Mouse (Mus musculus): ENCODE data around the gene Cpeb3.

The Cpeb3 gene

DNA sequence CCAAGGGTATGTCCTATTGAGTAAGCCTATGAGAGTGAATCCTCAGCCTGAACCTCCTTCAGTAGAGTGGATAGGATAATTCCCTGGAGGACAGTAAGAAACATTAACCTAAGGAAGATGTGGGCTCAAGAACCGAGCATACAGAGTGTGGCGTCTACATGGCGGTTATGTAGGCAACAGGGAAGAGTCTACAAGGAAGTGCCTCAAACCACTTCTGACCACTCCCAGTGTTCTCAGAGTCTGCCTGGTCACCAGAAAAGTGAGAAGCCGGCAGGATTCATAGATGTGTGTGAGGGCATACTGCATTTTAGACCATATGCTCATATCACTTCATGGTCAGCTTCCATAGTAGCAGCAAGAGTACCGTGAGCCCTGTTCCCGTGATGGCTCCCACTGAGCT lies 159.9 kb downstream of the Cpeb3 start:
- no peak for DNase-seq (ENCODE audit: extremely low read depth, low read depth, low spot score)

DNA sequence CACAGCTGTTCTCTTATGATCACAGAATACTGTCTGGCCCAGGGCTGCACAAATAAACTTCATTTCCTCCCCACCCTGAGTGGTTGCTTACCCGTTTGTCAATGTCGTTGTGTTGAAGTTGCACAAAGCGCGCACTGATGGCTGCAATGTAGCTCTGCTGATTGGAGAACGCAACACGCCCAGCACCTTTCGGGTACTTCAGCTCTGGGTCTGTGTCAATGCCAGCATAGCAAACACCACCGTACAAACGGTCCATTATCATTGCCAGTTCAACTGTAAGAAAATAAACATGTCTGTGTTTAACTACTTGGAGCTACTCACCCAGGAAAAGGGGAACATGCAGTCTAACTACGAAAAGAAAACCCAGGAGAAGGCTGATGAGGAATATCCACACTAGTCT lies 164.0 kb downstream of the Cpeb3 start:
- DNase-seq (ENCODE audit: extremely low read depth, low read depth, low spot score) = no peak

DNA sequence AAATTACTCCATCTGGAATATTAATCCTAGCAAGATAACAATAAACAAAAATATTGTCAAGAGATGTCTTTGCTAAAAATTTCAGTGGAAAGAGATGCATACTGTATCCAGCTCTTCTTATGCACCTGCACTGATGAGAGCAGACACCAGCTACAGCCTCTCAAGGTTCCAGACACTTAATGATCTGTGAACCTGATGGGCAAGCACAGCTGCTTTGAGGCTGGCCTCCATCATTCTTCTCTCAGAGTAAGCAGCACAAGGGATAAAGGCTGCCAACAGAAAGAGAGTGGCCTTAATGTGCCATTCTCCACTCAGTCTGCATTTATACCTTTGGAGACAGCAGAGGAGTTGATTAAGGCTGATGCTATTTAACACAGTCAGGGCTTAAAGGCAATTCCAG lies 167.5 kb downstream of the Cpeb3 start:
- no peak for DNase-seq (ENCODE audit: extremely low read depth, low read depth, low spot score)

DNA sequence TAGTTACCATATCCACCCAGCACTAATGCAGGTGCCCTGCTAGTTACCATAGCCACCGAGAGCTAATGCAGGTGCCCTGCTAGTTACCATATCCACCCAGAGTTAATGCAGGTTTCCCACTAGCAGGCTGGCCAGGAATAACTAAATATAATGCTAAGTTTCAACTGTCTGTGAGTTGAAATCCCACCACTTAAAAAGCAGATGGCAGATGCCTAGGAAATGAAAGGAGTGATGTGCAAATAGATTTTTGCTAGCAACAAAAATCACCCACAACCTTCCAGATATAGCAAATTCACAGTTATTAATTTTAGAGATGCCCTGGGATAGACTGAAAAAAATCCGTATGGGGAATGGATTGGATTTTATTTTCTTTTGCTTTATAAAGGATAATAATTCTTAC lies 176.0 kb downstream of the Cpeb3 start:
- no peak for DNase-seq (ENCODE audit: extremely low read depth, low read depth, low spot score)

DNA sequence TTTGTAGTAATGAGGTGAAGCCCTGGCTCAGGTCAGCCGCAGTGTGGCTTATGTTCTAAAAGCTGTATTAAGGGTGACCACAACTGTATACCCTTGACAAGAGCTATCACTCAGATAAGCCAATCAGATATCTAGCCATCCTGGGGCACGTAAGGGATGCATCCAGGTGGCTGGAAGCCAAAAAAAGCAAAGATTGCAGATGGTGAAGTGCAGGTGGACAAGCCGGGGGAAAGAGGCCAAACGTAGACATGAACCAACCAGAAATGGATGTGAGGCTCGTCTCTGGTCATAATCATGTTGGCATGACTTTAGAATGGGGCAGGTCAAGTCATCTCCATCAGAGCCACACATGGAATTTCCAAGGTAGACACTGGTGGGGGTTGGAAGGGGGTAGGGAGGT lies 177.0 kb downstream of the Cpeb3 start:
- no peak for DNase-seq (ENCODE audit: extremely low read depth, low read depth, low spot score)

DNA sequence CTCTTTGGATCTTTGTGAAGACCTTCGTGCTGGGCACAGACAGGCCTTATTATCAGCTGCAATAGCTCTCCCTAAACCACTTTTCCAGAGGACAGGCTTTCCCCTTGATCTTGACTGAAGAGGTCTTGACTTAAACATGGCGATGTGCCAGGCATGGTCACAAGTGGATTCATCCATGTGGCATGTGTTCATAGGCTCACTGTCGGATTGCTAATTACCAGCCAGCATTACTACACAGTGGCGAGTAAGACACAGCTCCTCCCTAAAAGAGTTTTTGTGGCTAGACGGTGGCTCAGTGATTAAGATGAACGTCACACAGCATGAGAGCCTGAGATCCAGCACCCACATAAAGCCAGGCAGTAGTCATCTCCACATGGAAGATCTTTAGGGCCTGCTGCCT lies 178.6 kb downstream of the Cpeb3 start:
- DNase-seq (ENCODE audit: extremely low read depth, low read depth, low spot score) = no peak

DNA sequence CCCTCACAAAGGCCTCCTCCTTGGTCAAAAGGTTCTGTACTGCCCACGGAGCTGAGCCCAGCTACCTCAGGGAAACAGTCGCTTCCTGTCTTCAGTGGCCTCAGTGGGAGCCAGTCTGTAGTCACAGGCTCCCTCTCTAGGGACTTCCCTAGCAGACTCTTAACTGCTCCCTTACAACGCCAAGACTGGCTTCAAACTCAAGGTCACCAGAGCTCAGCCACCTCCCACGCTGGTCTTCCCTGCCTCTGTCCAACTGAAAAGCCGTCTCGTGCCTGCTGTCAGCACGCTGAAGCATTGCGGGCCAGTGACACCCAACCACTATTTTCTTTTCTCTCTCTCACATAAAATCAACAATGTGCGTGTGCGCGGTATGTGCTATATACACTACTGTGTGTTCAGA lies 182.0 kb downstream of the Cpeb3 start:
- DNase-seq (ENCODE audit: extremely low read depth, low read depth, low spot score) = no peak

DNA sequence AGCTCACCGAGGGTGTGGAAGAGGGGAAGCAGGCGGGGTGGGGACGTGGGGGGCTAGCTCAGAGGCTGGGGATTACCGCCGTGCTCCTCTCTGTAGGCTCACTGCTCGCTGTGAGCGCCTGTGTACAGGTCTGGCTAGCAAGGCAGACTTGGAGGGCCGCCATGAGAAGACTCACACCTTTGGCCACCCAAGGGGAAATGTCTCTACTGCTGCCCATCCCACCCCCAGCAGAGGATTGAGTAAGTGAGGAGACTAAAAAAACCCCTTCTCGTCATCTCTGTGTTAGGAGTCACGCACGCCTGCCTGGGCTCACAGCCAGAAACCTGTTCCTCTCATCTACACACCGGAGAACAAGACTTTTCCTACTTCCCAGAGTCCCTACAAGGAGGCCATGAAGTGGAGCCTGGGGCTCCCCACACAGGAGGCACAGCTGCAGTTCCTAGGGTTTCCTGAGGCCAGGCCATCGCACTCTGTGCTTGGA lies 182.5 kb downstream of the Cpeb3 start:
- DNase-seq (ENCODE audit: extremely low read depth, low read depth, low spot score) = no peak

DNA sequence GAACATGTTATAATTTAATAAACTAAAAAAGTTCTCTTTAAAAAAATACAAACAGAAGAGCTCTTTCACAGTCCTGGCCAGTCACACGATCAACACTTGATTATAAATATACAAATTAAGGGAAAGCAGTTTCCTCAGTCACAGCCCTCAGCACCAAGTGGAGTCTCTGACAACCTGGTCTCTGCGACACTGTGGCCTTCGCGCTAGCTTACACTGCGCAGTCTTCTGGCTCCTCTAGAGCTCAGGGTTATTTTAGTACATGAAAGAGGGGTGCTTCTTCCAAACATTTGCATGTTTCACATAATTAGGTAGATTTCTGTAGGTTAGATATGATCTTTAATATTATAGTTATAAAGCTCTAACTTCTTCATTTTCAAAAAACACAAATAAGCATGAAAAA lies 186.3 kb downstream of the Cpeb3 start:
- no peak for DNase-seq (ENCODE audit: extremely low read depth, low read depth, low spot score)

DNA sequence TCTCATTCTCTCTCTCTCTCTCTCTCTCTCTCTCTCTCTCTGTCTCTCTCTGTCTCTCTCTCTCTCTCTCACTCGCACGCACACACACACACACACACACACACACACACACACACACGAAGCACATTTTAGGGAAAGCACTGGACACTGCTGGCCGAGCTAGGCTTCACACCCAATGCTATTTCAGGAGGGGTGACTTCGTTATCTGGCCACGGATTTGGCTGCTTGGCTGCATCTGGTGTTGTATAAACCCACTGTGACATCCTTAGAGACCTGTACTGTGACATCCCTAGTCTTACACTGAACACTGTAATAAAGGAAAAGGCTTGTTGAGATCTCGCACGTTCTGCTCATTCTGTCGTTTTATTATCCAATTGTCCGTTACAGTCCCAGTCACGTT lies 187.4 kb downstream of the Cpeb3 start:
- DNase-seq (ENCODE audit: extremely low read depth, low read depth, low spot score) = no peak

DNA sequence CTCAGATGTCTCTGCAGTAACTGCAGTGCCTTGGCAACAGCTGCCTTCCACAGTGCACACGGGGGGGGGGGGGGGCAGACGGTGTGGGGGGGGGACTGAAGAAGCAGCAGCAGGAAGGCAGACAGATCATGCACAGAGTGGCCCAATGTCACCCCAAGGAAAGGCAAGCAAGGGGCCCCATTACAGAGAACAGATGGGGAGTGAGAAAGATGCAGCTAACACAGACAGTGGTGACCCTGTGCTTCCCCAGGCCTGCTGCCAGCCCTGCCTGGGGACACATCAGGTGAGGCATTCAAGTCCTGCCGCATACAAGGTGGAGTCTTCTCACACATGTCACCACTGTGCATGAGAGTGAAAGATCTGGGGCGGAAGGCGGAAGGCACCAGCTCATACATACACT lies 187.9 kb downstream of the Cpeb3 start:
- no peak for DNase-seq (ENCODE audit: extremely low read depth, low read depth, low spot score)

DNA sequence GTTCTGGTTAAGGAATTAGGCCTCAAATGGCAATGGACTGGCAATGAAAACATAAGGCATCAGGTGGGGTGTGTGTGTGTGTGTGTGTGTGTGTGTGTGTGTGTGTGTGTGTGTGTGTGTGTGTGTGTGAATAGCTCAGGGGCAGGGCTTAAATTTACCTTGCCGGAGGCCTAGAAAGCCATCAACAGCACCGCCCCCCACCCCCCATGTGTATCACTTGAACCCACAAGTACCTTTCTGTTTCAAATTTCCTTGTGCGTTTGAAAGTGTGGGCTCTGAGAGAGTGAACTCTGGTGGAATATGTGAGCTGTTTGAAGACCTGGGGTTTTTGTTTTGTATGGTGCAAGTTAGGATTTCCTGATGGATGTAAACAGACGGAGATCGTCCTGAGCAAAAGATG lies 189.5 kb downstream of the Cpeb3 start:
- DNase-seq (ENCODE audit: extremely low read depth, low read depth, low spot score) = no peak

DNA sequence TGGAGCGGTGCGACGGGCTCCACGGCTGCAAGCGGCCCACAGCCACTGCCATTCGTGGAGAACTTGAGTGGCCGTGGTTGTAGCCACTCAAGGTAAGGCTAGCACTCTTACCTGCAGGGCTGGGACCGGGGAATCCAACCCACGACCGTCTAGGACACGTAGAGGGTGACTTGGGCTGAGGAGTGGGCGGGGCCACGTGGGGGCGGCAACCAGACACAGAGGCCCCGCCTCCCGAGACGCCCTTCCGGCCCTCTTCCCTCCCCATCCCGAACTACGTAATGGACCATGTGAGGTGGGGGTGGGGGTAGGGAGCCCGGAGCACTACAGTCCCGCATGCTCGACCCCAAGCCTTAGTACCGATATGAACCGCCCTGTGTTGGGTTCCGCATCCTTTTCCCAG lies 190.0 kb downstream of the Cpeb3 start:
- DNase-seq (ENCODE audit: extremely low read depth, low read depth, low spot score) = peak; percentile 26

DNA sequence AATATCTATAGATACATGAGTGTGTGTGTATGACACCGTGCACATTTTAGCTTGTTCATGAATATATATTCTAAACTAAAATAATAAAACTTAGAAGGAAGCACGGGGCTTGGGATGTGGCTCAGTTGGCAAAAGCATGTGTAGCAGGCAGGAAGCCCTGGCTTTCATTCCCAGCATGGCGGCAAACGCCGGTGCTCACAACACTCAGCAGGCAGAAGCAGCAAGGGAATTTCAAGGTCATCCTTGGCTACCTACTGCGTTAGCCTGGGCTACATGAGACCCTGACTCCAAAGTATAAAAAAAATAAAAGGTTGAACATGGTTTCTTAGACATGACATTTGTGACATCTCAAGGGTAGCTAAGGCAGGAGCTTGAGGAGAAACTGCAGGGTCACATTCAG lies 191.5 kb downstream of the Cpeb3 start:
- no peak for DNase-seq (ENCODE audit: extremely low read depth, low read depth, low spot score)

DNA sequence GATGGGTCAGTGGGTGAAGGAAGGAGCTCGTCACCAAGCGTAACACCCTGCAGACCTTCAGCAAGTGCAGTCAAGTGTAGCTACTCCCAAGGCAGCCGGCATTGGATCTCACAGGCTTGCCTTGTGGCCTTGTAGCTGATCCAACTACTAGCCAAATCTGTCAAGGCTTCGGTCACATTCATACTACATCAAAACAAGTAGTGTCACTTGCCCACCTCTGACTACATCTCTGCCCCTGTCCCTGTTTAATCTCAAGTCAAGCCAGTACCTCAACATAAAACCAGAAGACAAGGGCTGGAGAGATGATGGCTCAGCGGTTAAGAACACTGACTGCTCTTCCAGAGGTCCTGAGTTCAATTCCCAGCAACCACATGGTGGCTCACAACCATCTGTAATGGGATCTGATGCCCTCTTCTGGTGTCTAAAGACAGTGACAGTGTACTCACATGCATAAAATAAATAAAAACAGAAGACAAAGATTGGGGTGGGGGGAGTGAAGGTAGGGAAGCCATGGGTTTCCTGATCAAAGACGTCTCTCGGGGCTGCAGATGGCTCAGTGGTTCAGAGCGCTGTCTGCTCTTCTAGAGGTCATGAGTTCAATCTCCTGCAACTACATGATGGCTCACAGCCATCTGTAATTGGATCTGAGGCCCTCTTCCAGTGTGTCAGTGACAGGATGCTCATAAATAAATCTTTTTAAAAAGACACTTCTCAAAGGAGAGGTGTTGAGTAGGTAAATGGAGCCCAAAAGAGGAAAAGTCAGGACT lies 194.0 kb downstream of the Cpeb3 start:
- no peak for DNase-seq (ENCODE audit: extremely low read depth, low read depth, low spot score)

DNA sequence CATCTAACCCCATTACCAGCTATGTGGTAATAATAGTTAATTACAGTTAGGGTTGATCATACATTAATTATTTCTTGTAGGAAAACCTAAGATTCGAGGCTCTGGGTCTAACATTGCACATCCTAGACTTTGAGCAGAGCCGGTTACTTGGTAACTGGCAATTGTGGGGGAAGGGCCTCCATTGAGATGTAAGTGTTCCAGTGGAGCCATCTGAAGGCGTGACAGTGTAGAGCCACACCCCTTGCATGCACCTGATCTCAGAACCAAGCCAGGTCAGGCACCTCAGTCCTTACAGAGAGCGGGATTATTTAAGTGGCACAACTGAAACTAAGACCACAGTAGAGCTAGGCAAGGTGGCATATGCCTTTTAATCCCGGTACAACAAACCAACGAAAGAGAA lies 194.9 kb downstream of the Cpeb3 start:
- no peak for DNase-seq (ENCODE audit: extremely low read depth, low read depth, low spot score)

DNA sequence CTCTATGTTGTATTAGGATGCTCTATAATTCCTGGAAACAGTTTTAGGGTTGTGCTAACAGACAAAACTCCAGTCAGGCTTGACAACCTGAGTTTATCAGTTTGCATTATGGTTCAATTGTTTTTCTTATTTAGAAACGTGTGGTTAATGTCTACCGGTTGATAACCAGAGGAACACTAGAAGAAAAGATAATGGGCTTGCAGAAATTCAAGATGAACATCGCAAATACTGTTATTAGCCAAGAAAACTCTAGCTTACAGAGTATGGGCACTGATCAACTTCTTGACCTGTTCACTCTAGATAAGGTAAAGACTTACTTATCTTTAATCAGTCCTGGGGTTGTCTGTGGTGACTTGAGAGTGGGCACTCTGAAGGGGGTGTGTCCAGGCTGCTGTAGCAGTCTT lies 198.5 kb downstream of the Cpeb3 start:
- DNase-seq (ENCODE audit: extremely low read depth, low read depth, low spot score) = no peak

DNA sequence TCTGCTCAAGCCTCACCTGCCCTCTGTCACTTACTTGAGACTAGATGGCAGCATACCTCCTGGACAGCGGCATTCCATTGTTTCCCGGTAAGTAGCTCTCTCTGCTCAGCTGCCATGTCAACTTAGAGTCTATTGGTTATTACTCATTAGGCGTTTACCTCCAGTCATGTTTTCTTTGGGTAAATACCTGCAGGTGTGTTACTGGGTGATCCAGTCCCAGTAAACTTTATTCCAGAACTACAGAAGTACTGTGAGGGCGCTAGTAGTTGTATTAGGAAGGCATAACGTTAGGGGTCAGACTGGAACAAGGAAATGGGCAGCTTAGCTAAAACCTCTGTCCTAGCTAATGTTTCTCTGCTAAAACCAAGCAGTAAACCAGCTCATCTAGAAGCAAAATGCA lies 203.8 kb downstream of the Cpeb3 start:
- DNase-seq (ENCODE audit: extremely low read depth, low read depth, low spot score) = no peak
